Comparison of ENCODE assay signal across 17 mouse cellular contexts in genomic region chr2:130914873-130915272, GRCm38 (mm10). TPM values are rescaled to one million over a fixed set of nuclear protein-coding genes. Genes with fewer than 3 reads are reported as not detected.
DNase-seq lines count a peak whose midpoint lies in the region; ATAC-seq and TF ChIP-seq lines count a peak whose summit lies in the region.
"Had no signal": no experiment of that assay in that cellular context is flagged by ENCODE, and none has a peak within 500 bp of the region (broad histone marks: within the 10 kb centered on the region; RNA-seq: fewer than 3 reads in every experiment).

No protein-coding gene starts in this region.

- peaks cover 5% of the 10 kb centered on the region; the same call in 1 of the 2 replicates for H3K79me2 ChIP-seq in heart, adult 2 months (replicated peaks; ENCODE audit: control insufficient read depth, insufficient read depth, low read length)
- peaks cover 34% of the 10 kb centered on the region for H3K79me2 ChIP-seq in liver, adult 2 months (ENCODE audit: control insufficient read depth, insufficient read depth, low read length)

- H3K27ac ChIP-seq in heart, adult 2 months, result peak overlapping the region; percentile 4; the same call in 1 of the 2 replicates
- H3K27ac ChIP-seq in liver, adult 2 months (replicated peaks; ENCODE audit: insufficient read depth, low read depth, low read length), result peak overlapping the region; percentile 32; the same call in 1 of the 2 replicates
- H3K27ac ChIP-seq in liver, postnatal 0 days (ENCODE audit: low read depth), result no peak overlapping the region
- H3K27ac ChIP-seq in limb, embryonic 14.5 days (replicated peaks; ENCODE audit: low read depth, low read length), result no peak overlapping the region
- H3K27ac ChIP-seq: liver, embryonic 15.5 days; neural tube, embryonic 12.5 days had no signal

- no peak overlapping the region for H3K4me3 ChIP-seq in heart, adult 2 months
- H3K4me3 ChIP-seq in liver, adult 2 months (ENCODE audit: insufficient read depth, low read depth, low read length), result no peak overlapping the region
- H3K4me3 ChIP-seq in liver, postnatal 0 days (ENCODE audit: low read depth, low read length), result no peak overlapping the region
- no peak overlapping the region for H3K4me3 ChIP-seq in limb, embryonic 14.5 days (replicated peaks; ENCODE audit: low read length)
- H3K4me3 ChIP-seq: heart, embryonic 12.5 days; liver, embryonic 15.5 days; neural tube, embryonic 12.5 days had no signal

- H3K27me3 ChIP-seq in heart, adult 2 months (ENCODE audit: control insufficient read depth, insufficient read depth, low read length), result no peaks in the 10 kb centered on the region
- H3K27me3 ChIP-seq in liver, adult 2 months (ENCODE audit: control insufficient read depth, insufficient read depth, low read length), result no peaks in the 10 kb centered on the region
- no peaks in the 10 kb centered on the region for H3K27me3 ChIP-seq in liver, postnatal 0 days (ENCODE audit: insufficient read depth, low read length)
- no peaks in the 10 kb centered on the region for H3K27me3 ChIP-seq in limb, embryonic 14.5 days (ENCODE audit: control insufficient read depth, insufficient read depth, low read length)
- H3K27me3 ChIP-seq: heart, embryonic 12.5 days; liver, embryonic 15.5 days; neural tube, embryonic 12.5 days had no signal

- 100% methylated on average over 1 of the region's 1 CpGs for WGBS in heart, adult 2 months
- whole genome bisulfite sequencing in liver, adult 2 months, result 93% methylated on average over 1 of the region's 1 CpGs
- 87% methylated on average over 1 of the region's 1 CpGs for WGBS in liver, postnatal 0 days (ENCODE audit: insufficient replicate concordance)
- 79% methylated on average over 1 of the region's 1 CpGs for WGBS in limb, embryonic 14.5 days

- H3K4me2 ChIP-seq in liver, postnatal 0 days (ENCODE audit: low read depth, low read length), result no peak overlapping the region
- H3K4me2 ChIP-seq in limb, embryonic 14.5 days (replicated peaks; ENCODE audit: low read depth, low read length, severe bottlenecking), result no peak overlapping the region
- H3K4me2 ChIP-seq: heart, embryonic 12.5 days; liver, embryonic 15.5 days; neural tube, embryonic 12.5 days had no signal

- H3K4me1 ChIP-seq in heart, adult 2 months (ENCODE audit: control insufficient read depth, insufficient read depth, low read length), result peaks cover 1% of the 10 kb centered on the region
- peaks cover 38% of the 10 kb centered on the region for H3K4me1 ChIP-seq in liver, adult 2 months (ENCODE audit: control insufficient read depth, insufficient read depth, low read length)
- H3K4me1 ChIP-seq in liver, postnatal 0 days (ENCODE audit: insufficient read depth), result 0 out of 2 replicates have a peak, but pooled peaks cover 4% of the 10 kb centered on the region
- peaks cover 3% of the 10 kb centered on the region; the same call in 1 of the 2 replicates for H3K4me1 ChIP-seq in limb, embryonic 14.5 days (ENCODE audit: control insufficient read depth, insufficient read depth, low read length)
- H3K4me1 ChIP-seq: liver, embryonic 15.5 days had no signal

- TF ChIP-seq EP300 in heart, adult 2 months (IDR thresholded peaks at IDR 0.05; ENCODE audit: insufficient read depth, low read depth, low read length), result no peak
- no peak for TF ChIP-seq EP300 in liver, postnatal 0 days (IDR thresholded peaks at IDR 0.05; ENCODE audit: low read depth)

- no peak for DNase-seq in heart, adult 2 months
- DNase-seq in heart, adult 9 months (ENCODE audit: low spot score in 2 of 2), result no peak
- no peak for DNase-seq in liver, adult 2 months (ENCODE audit: extremely low read depth, low read depth, low spot score)
- no peak for DNase-seq in liver, postnatal 0 days
- peak; percentile 1 for DNase-seq in brain, embryonic 14.5 days (ENCODE audit: low read depth)
- no peak for DNase-seq in limb, embryonic 14.5 days (ENCODE audit: low spot score)
- no peak for DNase-seq in thymus, postnatal 4 days
- DNase-seq in cerebellum, adult 11-12 months, result no peak
- DNase-seq: B cell, adult 2 months; cerebellum, adult 9-10 months; gastrocnemius, postnatal 36 days; kidney, postnatal 10 days; right cerebral cortex, postnatal 4 days had no signal

- no peak for ATAC-seq in liver, postnatal 0 days
- no peak for ATAC-seq in limb, embryonic 14.5 days (ENCODE audit: low FRiP score, low read depth)
- ATAC-seq: intestine, postnatal 0 days had no signal

- no peak overlapping the region for H3K9ac ChIP-seq in heart, adult 2 months (ENCODE audit: low read depth, low read length)
- no peak overlapping the region for H3K9ac ChIP-seq in liver, adult 2 months (ENCODE audit: low read depth, low read length)
- H3K9ac ChIP-seq in liver, postnatal 0 days (replicated peaks), result no peak overlapping the region
- peak overlapping the region; percentile 6; the same call in 1 of the 2 replicates for H3K9ac ChIP-seq in limb, embryonic 14.5 days (ENCODE audit: low read depth, low read length, severe bottlenecking)
- H3K9ac ChIP-seq: heart, embryonic 12.5 days; liver, embryonic 15.5 days; neural tube, embryonic 12.5 days had no signal

- no peak for TF ChIP-seq CTCF in heart, adult 2 months (IDR thresholded peaks at IDR 0.05)
- no peak for TF ChIP-seq CTCF in liver, adult 2 months (IDR thresholded peaks at IDR 0.05; ENCODE audit: low read depth, low read length)
- TF ChIP-seq CTCF in liver, postnatal 0 days (IDR thresholded peaks at IDR 0.05; ENCODE audit: low read depth), result no peak
- no peak for TF ChIP-seq CTCF in brain, embryonic 14.5 days (IDR thresholded peaks at IDR 0.05; ENCODE audit: borderline replicate concordance, extremely low read depth, insufficient read depth, insufficient read length)

- intact Hi-C loops in heart, adult 2 months (cut with DNase I), result no loop called here

- TF ChIP-seq POLR2A in heart, adult 2 months (IDR thresholded peaks at IDR 0.05; ENCODE audit: insufficient read depth, low read depth, low read length), result no peak
- no peak for TF ChIP-seq POLR2A in liver, adult 2 months (IDR thresholded peaks at IDR 0.05; ENCODE audit: extremely low read depth, insufficient read depth, low read length)
- TF ChIP-seq POLR2A in brain, embryonic 14.5 days (IDR thresholded peaks at IDR 0.05; ENCODE audit: borderline replicate concordance, extremely low read depth, insufficient read depth, insufficient read length, poor library complexity, severe bottlenecking), result no peak
- no peak for TF ChIP-seq POLR2A in limb, embryonic 14.5 days (IDR thresholded peaks at IDR 0.05; ENCODE audit: borderline replicate concordance, extremely low read depth, insufficient read depth, insufficient read length)

- H3K9me3 ChIP-seq in liver, postnatal 0 days (ENCODE audit: low read length), result no peaks in the 10 kb centered on the region
- H3K9me3 ChIP-seq in limb, embryonic 14.5 days (ENCODE audit: control insufficient read depth, low read length), result no peaks in the 10 kb centered on the region
- H3K9me3 ChIP-seq: heart, embryonic 12.5 days; liver, embryonic 15.5 days; neural tube, embryonic 12.5 days had no signal

- peaks cover 7% of the 10 kb centered on the region; the same call in 1 of the 2 replicates for H3K36me3 ChIP-seq in heart, adult 2 months (ENCODE audit: control insufficient read depth, insufficient read depth, low read length)
- H3K36me3 ChIP-seq in liver, adult 2 months (ENCODE audit: control insufficient read depth, insufficient read depth, low read length), result peaks cover 6% of the 10 kb centered on the region
- peaks cover 3% of the 10 kb centered on the region; the same call in 1 of the 2 replicates for H3K36me3 ChIP-seq in liver, postnatal 0 days (replicated peaks; ENCODE audit: insufficient read depth, low read length)
- H3K36me3 ChIP-seq in limb, embryonic 14.5 days (ENCODE audit: control insufficient read depth, insufficient read depth, low read length), result no peaks in the 10 kb centered on the region
- H3K36me3 ChIP-seq: liver, embryonic 15.5 days; neural tube, embryonic 12.5 days had no signal

RNA-seq across cellular contexts. Expression of gene Atrn, which starts 8.6 kb away (rescaled TPM):
- 10 to 100 TPM; 23.8 to 24.0 TPM for total RNA-seq in heart, adult 2 months (2021)
- polyA plus RNA-seq in heart, adult 2 months (2012; rRNA removed), result 8.2 and 16.4 TPM in 2 replicates
- 27.2 and 32.6 TPM in 2 replicates for total RNA-seq in liver, adult 2 months (2014; rRNA removed)
- 13.5 and 16.6 TPM in 2 replicates for polyA plus RNA-seq in liver, adult 2 months (2012; rRNA removed)
- polyA plus RNA-seq in liver, postnatal 0 days (2015; fragmentation: Nextera tagmentation; extraction: Ambion mirVana), result 4.3 and 6.3 TPM in 2 replicates
- polyA plus RNA-seq in brain, embryonic 14.5 days (2012; rRNA removed), result 25.9 and 37.7 TPM in 2 replicates
- 17.9 and 19.4 TPM in 2 replicates for polyA plus RNA-seq in limb, embryonic 14.5 days (2012; rRNA removed)
- 11.5 and 13.5 TPM in 2 replicates for polyA plus RNA-seq in limb, embryonic 14.5 days (2014; fragmentation: Nextera tagmentation; extraction: Ambion mirVana)

RNA-seq across cellular contexts. Expression of gene 4930402H24Rik, which starts 8.7 kb away (rescaled TPM):
- 10 to 100 TPM; 50.7 to 52.3 TPM for total RNA-seq in heart, adult 2 months (2021)
- 34.2 and 62.3 TPM in 2 replicates for polyA plus RNA-seq in heart, adult 2 months (2012; rRNA removed)
- 14.8 and 19.9 TPM in 2 replicates for total RNA-seq in liver, adult 2 months (2014; rRNA removed)
- polyA plus RNA-seq in liver, adult 2 months (2012; rRNA removed), result 15.4 and 18.2 TPM in 2 replicates
- polyA plus RNA-seq in liver, postnatal 0 days (2015; fragmentation: Nextera tagmentation; extraction: Ambion mirVana), result 6.6 and 8.9 TPM in 2 replicates
- 74.2 and 82.2 TPM in 2 replicates for polyA plus RNA-seq in brain, embryonic 14.5 days (2012; rRNA removed)
- polyA plus RNA-seq in limb, embryonic 14.5 days (2012; rRNA removed), result 33.8 and 44.3 TPM in 2 replicates
- polyA plus RNA-seq in limb, embryonic 14.5 days (2014; fragmentation: Nextera tagmentation; extraction: Ambion mirVana), result 29.1 and 41.3 TPM in 2 replicates

Comparison
In these comparisons a context has a peak if more than half of its experiments do, and no peak if none do; other contexts are left out.
1. H3K27ac ChIP-seq: peak in heart, adult 2 months (single experiment) and liver, adult 2 months (single experiment); none in liver, postnatal 0 days (single experiment) and limb, embryonic 14.5 days (single experiment).